Mouse (Mus musculus): ENCODE data around the gene Atp2a2.
A peak's percentile ranks its signal among the peaks of the same experiment; 100 is the strongest.

The Atp2a2 gene

GRCm38 (mm10) chr5:122502077-122502941 is at the start of gene Atp2a2:
Gene Atp2a2 (minus strand): TSS chr5:122502225.
- DNase-seq (ENCODE audit: low read depth, low spot score) = peak; percentile 86

- DNase-seq (ENCODE audit: low read depth, low spot score) = no peak
Measured at GRCm38 (mm10) chr5:122550460-122550859, 48.4 kb upstream of the Atp2a2 start.

- DNase-seq (ENCODE audit: low read depth, low spot score) = no peak
Measured at GRCm38 (mm10) chr5:122548671-122549070, 46.6 kb upstream of the Atp2a2 start.

- no peak for DNase-seq (ENCODE audit: low read depth, low spot score)
Measured at GRCm38 (mm10) chr5:122547810-122548209, 45.8 kb upstream of the Atp2a2 start.

- no peak for DNase-seq (ENCODE audit: low read depth, low spot score)
Measured at GRCm38 (mm10) chr5:122547251-122547714, 45.3 kb upstream of the Atp2a2 start.

- no peak for DNase-seq (ENCODE audit: low read depth, low spot score)
Measured at GRCm38 (mm10) chr5:122543392-122543791, 41.4 kb upstream of the Atp2a2 start.

GRCm38 (mm10) chr5:122541871-122542270 is 39.8 kb upstream of the Atp2a2 start:
- DNase-seq (ENCODE audit: low read depth, low spot score) = no peak

- DNase-seq (ENCODE audit: low read depth, low spot score) = no peak
Measured at GRCm38 (mm10) chr5:122538077-122538476, 36.1 kb upstream of the Atp2a2 start.

- DNase-seq (ENCODE audit: low read depth, low spot score) = no peak
Measured at GRCm38 (mm10) chr5:122537654-122538053, 35.6 kb upstream of the Atp2a2 start.

GRCm38 (mm10) chr5:122533884-122534283 is 31.9 kb upstream of the Atp2a2 start:
- no peak for DNase-seq (ENCODE audit: low read depth, low spot score)

GRCm38 (mm10) chr5:122529913-122530604 is 28.0 kb upstream of the Atp2a2 start:
- no peak for DNase-seq (ENCODE audit: low read depth, low spot score)

GRCm38 (mm10) chr5:122529316-122529715 is 27.3 kb upstream of the Atp2a2 start:
- no peak for DNase-seq (ENCODE audit: low read depth, low spot score)

GRCm38 (mm10) chr5:122528591-122528990 is 26.6 kb upstream of the Atp2a2 start:
- no peak for DNase-seq (ENCODE audit: low read depth, low spot score)

GRCm38 (mm10) chr5:122527761-122528160 is 25.7 kb upstream of the Atp2a2 start:
- DNase-seq (ENCODE audit: low read depth, low spot score) = no peak

GRCm38 (mm10) chr5:122526878-122527730 is 25.1 kb upstream of the Atp2a2 start:
- DNase-seq (ENCODE audit: low read depth, low spot score) = no peak

GRCm38 (mm10) chr5:122526405-122526804 is 24.4 kb upstream of the Atp2a2 start:
- no peak for DNase-seq (ENCODE audit: low read depth, low spot score)

- no peak for DNase-seq (ENCODE audit: low read depth, low spot score)
Measured at GRCm38 (mm10) chr5:122525238-122525931, 23.4 kb upstream of the Atp2a2 start.

- no peak for DNase-seq (ENCODE audit: low read depth, low spot score)
Measured at GRCm38 (mm10) chr5:122524854-122525237, 22.8 kb upstream of the Atp2a2 start.

GRCm38 (mm10) chr5:122524244-122524643 is 22.2 kb upstream of the Atp2a2 start:
- DNase-seq (ENCODE audit: low read depth, low spot score) = no peak

- DNase-seq (ENCODE audit: low read depth, low spot score) = no peak
Measured at GRCm38 (mm10) chr5:122521130-122521473, 19.1 kb upstream of the Atp2a2 start.

Measured in brain, embryonic 18.5 days (tissue).